Mouse (Mus musculus) liver, embryonic 15.5 days (tissue): ENCODE measurements around the gene Vmn1r4. TPM values are rescaled to one million over a fixed set of nuclear protein-coding genes. Genes with fewer than 3 reads are reported as not detected.

Experiments used
- ATAC-seq: fragments of 200-750 bp; cut with Nextera tagmentation; 2 replicates; pipeline ENCODE4 v1.8.0; 2017; ENCODE audit warnings: moderate number of reproducible peaks, mild to moderate bottlenecking, moderate library complexity; ENCODE audit not compliant: insufficient read depth
- H3K27ac ChIP-seq: fragments of 300-500 bp; sonication (generic); replicated peaks from 2 replicates; pipeline ENCODE4 v1.5.1; 2015; ENCODE audit warnings: mild to moderate bottlenecking, inconsistent platforms
- H3K27me3 ChIP-seq: fragments of 300-500 bp; sonication (generic); 2 replicates; pipeline ENCODE4 v1.6.1; 2015; ENCODE audit warnings: mild to moderate bottlenecking, inconsistent platforms
- H3K36me3 ChIP-seq: fragments of 300-500 bp; sonication (generic); replicated peaks from 2 replicates; pipeline ENCODE4 v1.6.1; 2015; ENCODE audit warnings: moderate library complexity, mild to moderate bottlenecking, inconsistent platforms
- H3K4me1 ChIP-seq: fragments of 300-500 bp; sonication (generic); replicated peaks from 2 replicates; pipeline ENCODE4 v1.6.1; 2015; ENCODE audit warnings: inconsistent platforms
- H3K4me2 ChIP-seq: fragments of 300-500 bp; sonication (generic); 2 replicates; pipeline ENCODE4 v1.6.1; 2015; ENCODE audit warnings: moderate library complexity, mild to moderate bottlenecking, inconsistent platforms
- H3K4me3 ChIP-seq: fragments of 300-500 bp; sonication (generic); replicated peaks from 2 replicates; pipeline ENCODE4 v1.5.1; 2015; ENCODE audit warnings: mild to moderate bottlenecking, inconsistent platforms
- H3K9ac ChIP-seq: fragments of 300-500 bp; sonication (generic); 2 replicates; pipeline ENCODE4 v1.6.1; 2015; ENCODE audit warnings: moderate library complexity, mild to moderate bottlenecking, inconsistent platforms
- H3K9me3 ChIP-seq: fragments of 300-500 bp; sonication (generic); replicated peaks from 2 replicates; pipeline ENCODE4 v1.6.1; 2016; ENCODE audit warnings: inconsistent platforms
- WGBS: fragments of 180-500 bp; shearing (Covaris S2); methylation state at CpG from one replicate; pipeline ENCODE4 v1.1.7; 2015; ENCODE audit warnings: mixed read lengths; ENCODE audit not compliant: insufficient replicate concordance; 5-methylcytosine and 5-hydroxymethylcytosine counted together
- polyA plus RNA-seq: library from polyadenylated mRNA; unstranded; fragments of >200 nt; fragmentation: Nextera tagmentation; extraction: Ambion mirVana; gene quantifications from 2 replicates; pipeline ENCODE4 v1.2.1, GENCODE M21; 2015

Gene Vmn1r4
- polyA plus RNA-seq: 0.15 and 0.16 TPM in 2 replicates

GRCm38 (mm10) chr6:56923726-56924707 lies at the start of gene Vmn1r4, which contains the start of gene Nt5c3:
Vmn1r4 (plus strand) TSS chr6:56924015.
Nt5c3 (minus strand) TSS chr6:56923932.
- peak; percentile 85 for ATAC-seq
- H3K4me1 ChIP-seq: peaks cover 38% of the 10 kb centered on the region
- peak within 1 kb of the TSS; percentile 88 for H3K9ac ChIP-seq
- WGBS: 3% methylated on average over 64 of the region's 64 CpGs
- peak within 1 kb of the TSS; percentile 80 for H3K4me2 ChIP-seq
- H3K27me3 ChIP-seq: no peaks in the 10 kb centered on the region
- H3K36me3 ChIP-seq: no peaks in the 10 kb centered on the region
- peak within 1 kb of the TSS; percentile 94 for H3K27ac ChIP-seq
- H3K9me3 ChIP-seq: no peaks in the 10 kb centered on the region
- H3K4me3 ChIP-seq: peak within 1 kb of the TSS; percentile 79

DNA sequence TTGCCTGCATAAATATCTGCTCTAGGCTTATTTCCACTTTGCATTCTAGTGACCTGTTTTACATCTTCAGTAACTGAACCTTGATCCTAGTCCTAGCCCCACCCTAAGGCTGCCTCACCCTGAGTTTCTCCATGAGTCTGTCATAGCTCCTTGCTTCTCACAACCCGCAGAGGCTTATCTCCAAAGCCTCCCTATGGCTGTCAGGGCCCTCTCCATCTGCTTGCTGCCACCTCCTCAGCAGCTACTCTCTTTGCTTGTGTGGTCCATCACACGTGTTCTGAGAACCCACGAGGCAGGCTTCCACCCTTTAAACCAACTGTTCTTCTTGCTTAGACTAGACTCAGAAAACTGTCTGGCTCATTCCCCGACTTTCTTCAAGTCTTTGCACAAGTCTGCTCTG lies 46.9 kb upstream of the Vmn1r4 start:
- H3K9me3 ChIP-seq: no peaks in the 10 kb centered on the region
- H3K27me3 ChIP-seq: no peaks in the 10 kb centered on the region
- no peak overlapping the region for H3K4me2 ChIP-seq
- no peak overlapping the region for H3K27ac ChIP-seq
- ATAC-seq: no peak
- peaks cover 48% of the 10 kb centered on the region for H3K36me3 ChIP-seq
- no peak overlapping the region for H3K4me3 ChIP-seq
- 32% methylated on average over 4 of the region's 4 CpGs for WGBS
- no peak overlapping the region for H3K9ac ChIP-seq
- peaks cover 17% of the 10 kb centered on the region for H3K4me1 ChIP-seq

DNA sequence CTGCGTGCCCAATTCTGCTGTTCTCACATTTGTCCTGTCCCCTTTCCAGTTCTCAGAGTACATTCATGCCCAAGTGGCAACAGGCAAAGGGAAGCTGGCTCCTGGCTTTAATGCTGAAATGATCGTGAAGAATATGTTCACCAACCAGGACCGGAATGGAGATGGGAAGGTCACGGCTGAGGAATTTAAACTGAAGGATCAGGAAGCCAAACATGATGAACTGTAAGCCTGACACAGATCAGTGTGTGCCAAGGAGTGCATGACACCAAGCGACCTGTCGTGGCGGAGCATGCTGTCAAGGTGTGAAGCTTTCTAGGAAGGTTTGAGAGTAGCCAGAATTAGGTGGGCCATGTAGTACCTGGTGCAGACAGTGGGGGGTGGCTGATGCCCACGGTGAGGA lies 45.8 kb upstream of the Vmn1r4 start:
- no peak for ATAC-seq
- no peak overlapping the region for H3K4me2 ChIP-seq
- H3K27ac ChIP-seq: no peak overlapping the region
- no peaks in the 10 kb centered on the region for H3K9me3 ChIP-seq
- 86% methylated on average over 8 of the region's 8 CpGs for WGBS
- peaks cover 58% of the 10 kb centered on the region for H3K36me3 ChIP-seq
- peaks cover 17% of the 10 kb centered on the region for H3K4me1 ChIP-seq
- no peaks in the 10 kb centered on the region for H3K27me3 ChIP-seq
- no peak overlapping the region for H3K9ac ChIP-seq
- no peak overlapping the region for H3K4me3 ChIP-seq

DNA sequence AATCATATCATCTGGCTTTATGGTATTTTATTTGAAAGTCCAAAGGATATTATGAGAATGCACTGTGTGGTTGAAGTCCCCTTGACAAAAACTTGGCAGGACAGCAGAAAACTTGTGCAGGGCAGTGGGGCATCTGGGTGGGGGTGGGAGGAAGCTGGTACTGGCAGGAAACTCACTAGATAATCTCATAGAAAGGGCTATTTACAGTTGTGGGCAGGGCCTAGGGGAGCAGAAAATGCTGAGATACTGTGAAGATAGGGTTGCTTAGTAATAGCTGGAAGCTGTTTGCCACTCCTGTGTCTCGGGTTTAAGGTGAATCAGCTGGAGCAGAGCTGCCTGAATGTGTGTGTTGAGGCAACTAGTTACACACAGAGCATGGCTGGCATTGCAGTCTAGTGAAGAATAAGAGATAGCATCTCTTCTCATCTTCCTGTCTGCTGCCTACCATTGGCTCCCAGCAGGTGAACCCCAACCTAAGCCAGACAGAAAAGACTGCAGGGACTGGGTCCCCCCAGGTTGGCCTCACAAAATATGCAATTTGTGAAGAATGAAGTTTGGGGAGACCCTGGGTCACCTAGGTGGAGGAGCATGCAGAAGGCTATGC lies 44.4 kb upstream of the Vmn1r4 start:
- peak overlapping the region; percentile 45; the same call in 1 of the 2 replicates for H3K27ac ChIP-seq
- H3K4me2 ChIP-seq: no peak overlapping the region
- H3K27me3 ChIP-seq: no peaks in the 10 kb centered on the region
- 14% methylated on average over 1 of the region's 1 CpGs for WGBS
- H3K9me3 ChIP-seq: no peaks in the 10 kb centered on the region
- H3K4me1 ChIP-seq: peaks cover 17% of the 10 kb centered on the region
- no peak overlapping the region for H3K9ac ChIP-seq
- ATAC-seq: peak; percentile 63
- peaks cover 73% of the 10 kb centered on the region for H3K36me3 ChIP-seq
- no peak overlapping the region for H3K4me3 ChIP-seq

DNA sequence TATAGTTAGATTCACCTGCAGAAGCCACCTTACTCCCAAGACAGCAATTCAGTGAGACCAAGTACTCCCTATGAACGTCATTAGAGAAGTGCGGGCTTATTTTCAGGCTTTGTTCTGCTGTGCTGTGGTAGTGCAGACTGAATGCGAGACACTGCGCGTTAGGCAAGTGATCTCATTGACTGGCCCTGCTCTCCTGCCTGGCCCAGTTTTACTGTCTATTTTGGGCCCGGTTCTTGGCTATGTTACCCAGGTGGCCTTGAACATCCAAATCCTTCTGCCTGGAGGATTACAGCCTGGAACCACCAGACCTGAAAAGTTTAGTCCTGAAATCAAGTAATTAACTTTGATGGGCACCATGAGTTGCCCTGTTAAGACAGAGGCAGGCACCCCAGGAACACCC lies 35.3 kb upstream of the Vmn1r4 start:
- no peak overlapping the region for H3K9ac ChIP-seq
- no peaks in the 10 kb centered on the region for H3K9me3 ChIP-seq
- peaks cover 86% of the 10 kb centered on the region for H3K36me3 ChIP-seq
- no peaks in the 10 kb centered on the region for H3K27me3 ChIP-seq
- H3K4me1 ChIP-seq: no peaks in the 10 kb centered on the region
- WGBS: 94% methylated on average over 6 of the region's 6 CpGs
- H3K27ac ChIP-seq: no peak overlapping the region
- H3K4me2 ChIP-seq: no peak overlapping the region
- H3K4me3 ChIP-seq: no peak overlapping the region
- ATAC-seq: no peak

- WGBS: 75% methylated on average over 2 of the region's 2 CpGs
- H3K27me3 ChIP-seq: no peaks in the 10 kb centered on the region
- H3K36me3 ChIP-seq: peaks cover 75% of the 10 kb centered on the region
- H3K4me3 ChIP-seq: no peak overlapping the region
- no peak overlapping the region for H3K4me2 ChIP-seq
- H3K9ac ChIP-seq: no peak overlapping the region
- H3K9me3 ChIP-seq: no peaks in the 10 kb centered on the region
- no peak for ATAC-seq
- peaks cover 11% of the 10 kb centered on the region for H3K4me1 ChIP-seq
- no peak overlapping the region for H3K27ac ChIP-seq
Observed at GRCm38 (mm10) chr6:56890762-56891161, 33.1 kb upstream of the Vmn1r4 start.

- Histone ChIP-seq H3K27me3 (no peaks in the 10 kb centered on the region), H3K9ac (0 out of 2 replicates have a peak overlapping the region, but pooled peaks have one; percentile 3), H3K4me3 (peak overlapping the region; percentile 11; the same call in 1 of the 2 replicates), H3K27ac (0 out of 2 replicates have a peak overlapping the region, but pooled peaks have one; percentile 1), H3K36me3 (peaks cover 31% of the 10 kb centered on the region), H3K4me1 (peaks cover 56% of the 10 kb centered on the region), H3K4me2 (peak overlapping the region; percentile 14), H3K9me3 (no peaks in the 10 kb centered on the region)
- WGBS: 80% methylated on average over 3 of the region's 3 CpGs
- no peak for ATAC-seq
Observed at GRCm38 (mm10) chr6:56899601-56900000, 24.2 kb upstream of the Vmn1r4 start.

DNA sequence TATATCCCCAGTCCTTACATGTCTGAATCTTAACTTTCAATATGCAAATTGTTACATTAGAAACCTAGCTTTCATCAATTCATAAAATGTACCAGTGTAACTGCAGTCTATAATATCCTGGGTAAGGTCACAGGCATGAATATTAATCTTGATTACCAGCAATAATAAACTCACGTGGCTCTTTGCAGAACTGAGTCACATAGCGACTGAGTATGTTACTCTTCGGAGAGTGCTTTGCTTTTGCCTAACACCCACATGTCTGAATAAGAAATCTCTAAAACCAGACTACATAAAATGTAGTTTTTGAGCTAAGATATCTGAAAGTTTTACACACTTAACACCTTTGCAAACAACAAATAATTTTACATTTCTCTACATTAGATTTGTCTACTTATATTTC lies 22.5 kb upstream of the Vmn1r4 start:
- Histone ChIP-seq H3K4me3 (peak overlapping the region; percentile 54), H3K9ac (no peak overlapping the region; the same call in 1 of the 2 replicates), H3K4me2 (peak overlapping the region; percentile 80), H3K9me3 (no peaks in the 10 kb centered on the region), H3K4me1 (peaks cover 67% of the 10 kb centered on the region), H3K36me3 (peaks cover 21% of the 10 kb centered on the region), H3K27ac (peak overlapping the region; percentile 99), H3K27me3 (no peaks in the 10 kb centered on the region)
- ATAC-seq: no peak
- 35% methylated on average over 3 of the region's 3 CpGs for WGBS

- no peaks in the 10 kb centered on the region for H3K27me3 ChIP-seq
- no peaks in the 10 kb centered on the region for H3K9me3 ChIP-seq
- 7% methylated on average over 12 of the region's 12 CpGs for WGBS
- peak; percentile 59 for ATAC-seq
- peak overlapping the region; percentile 99 for H3K27ac ChIP-seq
- H3K4me2 ChIP-seq: peak overlapping the region; percentile 80
- H3K4me1 ChIP-seq: peaks cover 72% of the 10 kb centered on the region
- H3K36me3 ChIP-seq: peaks cover 15% of the 10 kb centered on the region
- peak overlapping the region; percentile 54 for H3K4me3 ChIP-seq
- peak overlapping the region; percentile 49 for H3K9ac ChIP-seq
Observed at GRCm38 (mm10) chr6:56901824-56902386, 21.9 kb upstream of the Vmn1r4 start.

GRCm38 (mm10) chr6:56902606-56903520 lies 21.0 kb upstream of the Vmn1r4 start:
- ATAC-seq: peak; percentile 86
- H3K27me3 ChIP-seq: no peaks in the 10 kb centered on the region
- H3K9ac ChIP-seq: peak overlapping the region; percentile 58
- peak overlapping the region; percentile 99 for H3K27ac ChIP-seq
- H3K4me1 ChIP-seq: peaks cover 79% of the 10 kb centered on the region
- H3K4me3 ChIP-seq: peak overlapping the region; percentile 54
- peak overlapping the region; percentile 80 for H3K4me2 ChIP-seq
- 13% methylated on average over 7 of the region's 7 CpGs for WGBS
- peaks cover 12% of the 10 kb centered on the region for H3K36me3 ChIP-seq
- no peaks in the 10 kb centered on the region for H3K9me3 ChIP-seq
